Mouse (Mus musculus) myocyte (in vitro differentiated cells): ENCODE measurements at regions not wholly inside any gene's neighbourhood (a gene's known extent, or its start where the extent isn't known, plus 50 kb on each side); places are given as distances from the start of the nearest gene placed in this dataset.

Experiments
- H3K27me3 ChIP-seq: one replicate; pipeline ENCODE4 v1.6.1; 2011; ENCODE audit not compliant: control insufficient read depth, insufficient read depth, insufficient read length
- H3K36me3 ChIP-seq: one replicate; pipeline ENCODE4 v1.6.1; 2011; ENCODE audit not compliant: control insufficient read depth, insufficient read depth
- H3K4me2 ChIP-seq: one replicate; pipeline ENCODE4 v1.6.1; 2011; ENCODE audit warnings: low read depth, control low read depth
- H3K4me3 ChIP-seq: one replicate; pipeline ENCODE4 v1.5.1; 2011; ENCODE audit warnings: mild to moderate bottlenecking, control low read depth, moderate library complexity
- H3K79me2 ChIP-seq: one replicate; pipeline ENCODE4 v1.6.1; 2011; ENCODE audit not compliant: control insufficient read depth, insufficient read depth
- H3ac ChIP-seq: one replicate; pipeline ENCODE4 v1.6.1; 2011; ENCODE audit not compliant: control insufficient read depth, insufficient read length
- CEBPB ChIP-seq: IDR thresholded peaks from 2 replicates; pipeline ENCODE4 v1.6.1; 2011; ENCODE audit warnings: mild to moderate bottlenecking, moderate library complexity; ENCODE audit not compliant: poor library complexity, insufficient read depth, severe bottlenecking
- E2F4 ChIP-seq: IDR thresholded peaks from one replicate; pipeline ENCODE4 v1.6.1; 2011; ENCODE audit warnings: mild to moderate bottlenecking, control low read depth, moderate library complexity; ENCODE audit not compliant: insufficient read depth
- MAX ChIP-seq: IDR thresholded peaks from one replicate; pipeline ENCODE4 v1.6.1; 2011; ENCODE audit warnings: low read depth, mild to moderate bottlenecking, control low read depth
- MYOD1 ChIP-seq, 3 experiments: IDR thresholded peaks; one replicate each; pipeline ENCODE4 v1.6.1; 2011; ENCODE audit warnings: control low read depth in 2 of 3, low read depth in 2 of 3, mild to moderate bottlenecking in 2 of 3, moderate library complexity in 1 of 3; ENCODE audit not compliant: insufficient read length in 2 of 3, control insufficient read depth in 1 of 3
- MYOG ChIP-seq, 3 experiments: IDR thresholded peaks; one replicate each; pipeline ENCODE4 v1.6.1; 2011; ENCODE audit warnings: control low read depth in 2 of 3, low read depth in 2 of 3, mild to moderate bottlenecking in 2 of 3; ENCODE audit not compliant: insufficient read length in 2 of 3, control insufficient read depth in 1 of 3, insufficient read depth in 1 of 3
- POLR2A ChIP-seq: IDR thresholded peaks from one replicate; pipeline ENCODE4 v1.6.1; 2011; ENCODE audit warnings: low read depth, mild to moderate bottlenecking, control low read depth, moderate library complexity; ENCODE audit not compliant: insufficient read length
- POLR2AphosphoS2 ChIP-seq: IDR thresholded peaks from one replicate; pipeline ENCODE4 v1.6.1; 2011; ENCODE audit warnings: low read depth, control low read depth; ENCODE audit not compliant: insufficient read length
- REST ChIP-seq: IDR thresholded peaks from one replicate; pipeline ENCODE4 v1.6.1; 2011; ENCODE audit warnings: mild to moderate bottlenecking, control low read depth, moderate library complexity; ENCODE audit not compliant: insufficient read depth, insufficient read length
- SRF ChIP-seq: IDR thresholded peaks from one replicate; pipeline ENCODE4 v1.6.1; 2011; ENCODE audit warnings: low read depth; ENCODE audit not compliant: control insufficient read depth, insufficient read length
- TCF12 ChIP-seq: IDR thresholded peaks from one replicate; pipeline ENCODE4 v1.6.1; 2011; ENCODE audit warnings: mild to moderate bottlenecking, control low read depth; ENCODE audit not compliant: poor library complexity, insufficient read depth, severe bottlenecking
- TCF3 ChIP-seq: IDR thresholded peaks from one replicate; pipeline ENCODE4 v1.6.1; 2011; ENCODE audit warnings: low read depth, control low read depth; ENCODE audit not compliant: insufficient read length
- USF1 ChIP-seq: IDR thresholded peaks from one replicate; pipeline ENCODE4 v1.6.1; 2011; ENCODE audit warnings: low read depth, mild to moderate bottlenecking, control low read depth, moderate library complexity

DNA sequence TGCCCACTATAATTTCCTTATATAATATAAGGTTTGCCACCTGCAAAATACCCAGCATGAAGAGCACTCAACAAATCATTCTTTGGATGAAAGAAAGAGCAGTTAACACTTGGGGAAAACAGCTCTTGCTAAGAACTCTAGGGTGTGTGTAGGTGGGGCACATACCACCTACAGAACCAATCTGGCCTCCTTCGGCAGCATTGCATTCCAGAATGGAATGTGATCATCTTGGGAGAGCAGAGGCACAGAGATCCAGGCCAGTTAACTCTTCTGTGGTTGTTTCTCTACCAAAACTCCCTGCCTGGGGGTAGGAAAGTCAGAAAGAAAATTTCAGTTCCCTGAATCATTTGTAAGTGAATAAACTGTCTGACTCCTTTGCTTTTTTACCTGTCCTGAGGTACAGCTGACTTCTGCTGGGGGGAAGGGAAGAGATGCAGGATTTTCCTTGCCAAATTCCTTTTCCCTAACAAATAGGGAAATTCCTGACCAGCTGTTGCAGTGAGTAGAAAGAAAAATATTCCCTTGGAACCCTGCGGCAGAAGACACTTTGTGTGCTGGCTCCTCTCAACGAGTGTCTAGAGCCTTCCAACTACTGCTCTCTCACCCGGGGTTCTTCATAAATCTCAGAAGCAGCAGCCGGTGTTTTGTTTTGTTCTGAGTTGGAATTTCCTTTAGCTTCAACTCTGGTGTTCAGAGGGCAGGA is 112.8 kb upstream of the Frmd6 start:
- Histone ChIP-seq H3K4me3 (no peak overlapping the region), H3K36me3 (no peaks in the 10 kb centered on the region), H3K4me2 (peak overlapping the region; percentile 50), H3K27me3 (no peaks in the 10 kb centered on the region), H3ac (no peak overlapping the region), H3K79me2 (no peaks in the 10 kb centered on the region)
- TF ChIP-seq E2F4 (no peak), POLR2A (no peak), REST (no peak), TCF3 (no peak), MYOG (IDR thresholded peaks at IDR 0.05; ENCODE audit: control insufficient read depth in 1 of 3, insufficient read depth in 1 of 3, insufficient read length in 2 of 3, low read depth in 2 of 3) (no peak)

DNA sequence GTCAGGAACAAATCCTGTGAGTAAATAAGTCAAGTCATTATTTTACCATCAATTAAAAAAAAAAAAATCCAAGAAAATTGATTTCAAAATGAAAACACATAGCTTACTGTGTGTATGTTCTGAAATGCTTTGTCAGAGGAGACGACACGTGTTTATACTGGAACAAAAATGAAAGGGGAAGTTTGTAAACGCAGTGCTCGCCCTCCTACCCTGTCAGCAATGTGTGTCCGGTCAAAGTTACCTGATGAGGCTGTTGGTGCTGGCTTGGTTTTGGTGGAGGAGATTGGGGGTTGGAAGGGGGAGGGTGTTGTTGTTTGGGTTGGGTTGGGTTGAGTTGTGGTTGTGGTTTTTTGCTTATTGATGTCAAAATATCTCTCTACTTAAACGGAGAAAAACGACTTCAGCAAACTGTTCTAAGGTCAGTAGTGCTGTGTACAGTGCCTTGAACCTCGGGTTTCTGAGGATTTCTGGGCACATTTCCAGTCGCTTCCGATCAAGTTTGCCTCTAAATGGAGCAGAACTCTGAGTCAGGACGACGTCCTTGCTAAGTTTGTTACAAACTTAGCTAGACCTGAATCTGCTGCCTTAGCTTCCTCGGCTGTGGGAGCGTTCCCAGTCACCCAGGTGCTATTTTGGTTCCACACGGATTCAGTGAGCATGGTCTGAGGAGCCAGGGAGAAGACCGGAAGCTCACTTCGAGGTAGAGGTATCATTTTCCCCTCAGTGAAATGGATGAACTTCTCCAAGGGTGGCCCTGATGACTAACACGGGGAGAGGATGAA is 111.6 kb upstream of the Frmd6 start:
- H3K36me3 ChIP-seq: no peaks in the 10 kb centered on the region
- no peaks in the 10 kb centered on the region for H3K27me3 ChIP-seq
- H3ac ChIP-seq: no peak overlapping the region
- H3K4me2 ChIP-seq: peak overlapping the region; percentile 50
- H3K4me3 ChIP-seq: no peak overlapping the region
- no peaks in the 10 kb centered on the region for H3K79me2 ChIP-seq
- TF ChIP-seq MYOG (IDR thresholded peaks at IDR 0.05; ENCODE audit: control insufficient read depth in 1 of 3, insufficient read depth in 1 of 3, insufficient read length in 2 of 3, low read depth in 2 of 3): no peak
- no peak for TF ChIP-seq MAX
- TF ChIP-seq MYOD1 (IDR thresholded peaks at IDR 0.05; ENCODE audit: control insufficient read depth in 1 of 3, insufficient read length in 2 of 3, low read depth in 2 of 3): no peak
- TF ChIP-seq USF1: no peak
- TF ChIP-seq TCF3: no peak
- no peak for TF ChIP-seq REST
- no peak for TF ChIP-seq SRF
- TF ChIP-seq CEBPB: no peak
- no peak for TF ChIP-seq E2F4
- TF ChIP-seq TCF12: no peak
- no peak for TF ChIP-seq POLR2AphosphoS2
- TF ChIP-seq POLR2A: no peak

DNA sequence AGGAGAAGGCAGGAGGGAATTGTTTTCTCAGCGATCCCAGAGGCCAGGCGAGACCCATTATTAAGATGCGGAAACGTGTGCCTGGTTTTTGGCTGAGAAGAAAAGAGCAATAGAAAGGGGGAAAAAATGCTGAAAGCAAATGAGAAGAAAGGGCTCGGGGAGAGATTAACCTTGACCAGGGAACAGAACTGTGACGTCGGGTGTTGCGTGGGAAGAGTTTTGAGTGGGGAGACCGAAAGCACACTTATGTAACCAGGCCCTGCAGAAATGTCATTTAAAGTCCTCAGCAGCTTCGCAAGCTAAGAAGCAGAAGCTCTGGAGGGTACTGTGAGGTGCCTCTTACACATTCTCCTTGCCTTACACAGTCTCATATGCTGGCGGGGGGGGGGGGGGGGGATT is 111.0 kb upstream of the Frmd6 start:
- H3K4me3 ChIP-seq: no peak overlapping the region
- H3K4me2 ChIP-seq: peak overlapping the region; percentile 50

DNA sequence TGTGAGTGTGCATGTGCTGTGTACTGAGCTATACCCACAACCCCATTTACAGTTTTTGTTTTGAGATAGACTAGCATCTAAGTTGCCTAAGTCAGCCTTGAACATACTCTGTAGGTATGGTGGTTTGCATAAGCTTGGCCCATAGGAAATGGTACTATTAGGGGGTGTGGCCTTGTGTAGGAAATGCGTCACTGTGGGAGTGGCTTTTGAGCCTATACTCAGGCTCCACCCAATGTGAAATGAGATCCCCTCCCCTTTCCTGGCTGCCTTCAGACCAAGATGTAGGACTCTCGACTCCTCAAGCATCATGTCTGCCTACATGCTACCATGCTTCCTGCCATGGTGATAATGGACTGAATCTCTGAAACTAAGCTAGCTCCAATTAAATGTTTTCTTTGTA is 109.5 kb upstream of the Frmd6 start:
- H3ac ChIP-seq: no peak overlapping the region
- no peaks in the 10 kb centered on the region for H3K36me3 ChIP-seq
- no peaks in the 10 kb centered on the region for H3K79me2 ChIP-seq
- TF ChIP-seq POLR2AphosphoS2: no peak
- no peak for TF ChIP-seq E2F4
- no peak for TF ChIP-seq REST
- no peak for TF ChIP-seq TCF12
- no peak for TF ChIP-seq USF1
- no peak for TF ChIP-seq MAX
- no peak for TF ChIP-seq CEBPB
- no peak for TF ChIP-seq POLR2A
- TF ChIP-seq SRF: no peak
- TF ChIP-seq MYOG (IDR thresholded peaks at IDR 0.05; ENCODE audit: control insufficient read depth in 1 of 3, insufficient read depth in 1 of 3, insufficient read length in 2 of 3, low read depth in 2 of 3): no peak
- TF ChIP-seq TCF3: no peak
- no peak for TF ChIP-seq MYOD1 (IDR thresholded peaks at IDR 0.05; ENCODE audit: control insufficient read depth in 1 of 3, insufficient read length in 2 of 3, low read depth in 2 of 3)
- no peak overlapping the region for H3K4me3 ChIP-seq
- H3K4me2 ChIP-seq: no peak overlapping the region
- no peaks in the 10 kb centered on the region for H3K27me3 ChIP-seq

More for the DNA sequence above, 111.0 kb upstream of the Frmd6 start:
- Histone ChIP-seq H3K79me2 (no peaks in the 10 kb centered on the region), H3K27me3 (no peaks in the 10 kb centered on the region), H3ac (no peak overlapping the region), H3K36me3 (no peaks in the 10 kb centered on the region)
- no peak for TF ChIP-seq REST
- TF ChIP-seq USF1: no peak
- TF ChIP-seq TCF3: no peak
- TF ChIP-seq MAX: no peak
- TF ChIP-seq POLR2AphosphoS2: no peak
- no peak for TF ChIP-seq MYOD1 (IDR thresholded peaks at IDR 0.05; ENCODE audit: control insufficient read depth in 1 of 3, insufficient read length in 2 of 3, low read depth in 2 of 3)
- no peak for TF ChIP-seq CEBPB
- TF ChIP-seq MYOG (IDR thresholded peaks at IDR 0.05; ENCODE audit: control insufficient read depth in 1 of 3, insufficient read depth in 1 of 3, insufficient read length in 2 of 3, low read depth in 2 of 3): no peak
- TF ChIP-seq E2F4: no peak
- no peak for TF ChIP-seq POLR2A
- TF ChIP-seq SRF: no peak
- TF ChIP-seq TCF12: no peak
